Mouse (Mus musculus) embryonic facial prominence, embryonic 11.5 days (tissue): Measurements from ENCODE around the gene 2010111I01Rik. TPM values are rescaled to one million over a fixed set of nuclear protein-coding genes. Genes with fewer than 3 reads are reported as not detected.

Source experiments
- ATAC-seq: fragments of 200-750 bp; cut with Nextera tagmentation; replicated peaks from 2 replicates; pipeline ENCODE4 v1.8.0; 2017; ENCODE audit warnings: low read depth; ENCODE audit not compliant: insufficient number of reproducible peaks, low FRiP score, low TSS enrichment
- DNase-seq: peaks from one replicate; pipeline ENCODE4 v3.0.0-alpha.2; 2015; ENCODE audit warnings: low spot score
- H3K27ac ChIP-seq: fragments of 300-500 bp; sonication (generic); replicated peaks from 2 replicates; pipeline ENCODE4 v1.5.1; 2014; ENCODE audit warnings: mild to moderate bottlenecking, low read depth, low read length, control low read depth
- H3K27me3 ChIP-seq: fragments of 300-500 bp; sonication (generic); 2 replicates; pipeline ENCODE4 v1.6.1; 2014; ENCODE audit warnings: mild to moderate bottlenecking, low read length, moderate library complexity, mixed read lengths; ENCODE audit not compliant: control insufficient read depth, insufficient read depth
- H3K36me3 ChIP-seq: fragments of 300-500 bp; sonication (generic); replicated peaks from 2 replicates; pipeline ENCODE4 v1.6.1; 2014; ENCODE audit warnings: low read depth, mild to moderate bottlenecking, low read length, moderate library complexity, mixed read lengths; ENCODE audit not compliant: control insufficient read depth, insufficient read depth
- H3K4me1 ChIP-seq: fragments of 300-500 bp; sonication (generic); 2 replicates; pipeline ENCODE4 v1.6.1; 2014; ENCODE audit warnings: low read length, mixed read lengths; ENCODE audit not compliant: control insufficient read depth, insufficient read depth
- H3K4me2 ChIP-seq: fragments of 300-500 bp; sonication (generic); 2 replicates; pipeline ENCODE4 v1.6.1; 2014; ENCODE audit warnings: low read depth, mild to moderate bottlenecking, control low read depth, low read length, moderate library complexity
- H3K4me3 ChIP-seq: fragments of 300-500 bp; sonication (generic); 2 replicates; pipeline ENCODE4 v1.5.1; 2014; ENCODE audit warnings: low read depth, low read length, control low read depth
- H3K9ac ChIP-seq: fragments of 300-500 bp; sonication (generic); replicated peaks from 2 replicates; pipeline ENCODE4 v1.6.1; 2014; ENCODE audit warnings: mild to moderate bottlenecking, control low read depth, low read length
- H3K9me3 ChIP-seq: fragments of 300-500 bp; sonication (generic); replicated peaks from 2 replicates; pipeline ENCODE4 v1.6.1; 2016; ENCODE audit warnings: mild to moderate bottlenecking, low read length, inconsistent platforms, mixed read lengths; ENCODE audit not compliant: control insufficient read depth
- WGBS: fragments of 180-500 bp; shearing (Covaris S2); extraction: QIAGEN DNeasy Blood & Tissue Kit; methylation state at CpG from one replicate; pipeline ENCODE4 v1.1.7; 2014; 5-methylcytosine and 5-hydroxymethylcytosine counted together
- polyA plus RNA-seq: library from polyadenylated mRNA; unstranded; fragments of >200 nt; fragmentation: Nextera tagmentation; extraction: Ambion mirVana; gene quantifications from 2 replicates; pipeline ENCODE4 v1.2.1, GENCODE M21; 2014

2010111I01Rik gene
- polyA plus RNA-seq, 1 experiment from 2014 or later = 125 TPM

DNA sequence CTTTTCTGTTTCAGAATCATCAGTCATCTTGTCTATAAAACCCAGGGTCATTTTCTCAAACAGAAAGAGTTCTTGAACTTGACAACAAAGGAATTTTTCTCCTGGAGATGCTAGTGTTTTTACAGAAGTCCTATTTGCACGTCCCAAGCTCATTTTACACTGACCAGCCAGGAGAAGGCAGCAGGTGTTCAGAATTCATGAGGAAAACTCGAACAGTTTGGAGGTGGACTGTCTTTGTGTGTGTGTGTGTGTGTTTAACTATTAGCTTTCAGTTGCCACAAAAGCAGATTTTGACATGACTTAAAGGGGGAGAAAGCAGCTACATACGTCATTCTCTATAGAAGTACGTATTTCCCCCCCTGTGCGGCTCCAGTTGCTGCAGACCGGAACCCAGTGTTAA is 20.6 kb upstream of the 2010111I01Rik start:
- no peaks in the 10 kb centered on the region for H3K9me3 ChIP-seq
- DNase-seq = no peak
- no peak overlapping the region for H3K27ac ChIP-seq
- ATAC-seq = no peak
- H3K4me3 ChIP-seq = no peak overlapping the region
- H3K27me3 ChIP-seq = no peaks in the 10 kb centered on the region
- H3K36me3 ChIP-seq = no peaks in the 10 kb centered on the region
- no peak overlapping the region for H3K4me2 ChIP-seq
- WGBS = 67% methylated on average over 6 of the region's 6 CpGs
- no peaks in the 10 kb centered on the region for H3K4me1 ChIP-seq
- H3K9ac ChIP-seq = no peak overlapping the region

DNA sequence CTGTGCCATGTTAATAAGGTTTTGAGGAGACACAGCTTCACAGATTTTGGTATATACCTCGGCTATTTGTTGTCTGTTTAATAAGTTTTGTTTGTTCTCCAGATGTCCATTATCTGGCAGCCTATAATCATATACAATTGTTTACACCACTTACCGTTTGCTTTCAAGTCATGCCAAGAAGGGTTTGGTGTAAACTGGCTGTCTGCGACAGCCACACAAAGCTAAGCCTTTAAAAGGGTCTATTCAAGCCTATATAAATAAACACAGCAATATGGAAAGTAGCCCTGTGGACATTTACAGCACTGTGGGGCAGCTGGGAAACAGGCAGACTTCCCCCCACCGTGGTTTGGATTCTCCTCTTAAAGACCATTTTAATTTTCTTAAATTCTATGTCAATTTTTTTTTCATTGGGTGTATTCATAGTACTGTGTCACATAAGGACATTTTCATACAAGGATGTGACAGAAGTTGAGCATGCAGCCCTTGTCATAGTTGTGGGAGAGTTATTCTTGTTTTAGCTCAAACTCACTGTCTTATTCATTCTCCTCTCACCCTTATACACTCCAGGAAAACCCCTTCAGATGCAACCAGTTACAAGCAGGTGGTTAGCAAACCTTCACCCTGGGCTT is 15.0 kb upstream of the 2010111I01Rik start:
- 42% methylated on average over 4 of the region's 4 CpGs for WGBS
- no peak overlapping the region for H3K9ac ChIP-seq
- H3K27ac ChIP-seq = no peak overlapping the region
- no peaks in the 10 kb centered on the region for H3K4me1 ChIP-seq
- ATAC-seq = no peak
- H3K4me2 ChIP-seq = no peak overlapping the region
- H3K36me3 ChIP-seq = no peaks in the 10 kb centered on the region
- H3K27me3 ChIP-seq = no peaks in the 10 kb centered on the region
- H3K4me3 ChIP-seq = no peak overlapping the region
- DNase-seq = no peak
- H3K9me3 ChIP-seq = no peaks in the 10 kb centered on the region

DNA sequence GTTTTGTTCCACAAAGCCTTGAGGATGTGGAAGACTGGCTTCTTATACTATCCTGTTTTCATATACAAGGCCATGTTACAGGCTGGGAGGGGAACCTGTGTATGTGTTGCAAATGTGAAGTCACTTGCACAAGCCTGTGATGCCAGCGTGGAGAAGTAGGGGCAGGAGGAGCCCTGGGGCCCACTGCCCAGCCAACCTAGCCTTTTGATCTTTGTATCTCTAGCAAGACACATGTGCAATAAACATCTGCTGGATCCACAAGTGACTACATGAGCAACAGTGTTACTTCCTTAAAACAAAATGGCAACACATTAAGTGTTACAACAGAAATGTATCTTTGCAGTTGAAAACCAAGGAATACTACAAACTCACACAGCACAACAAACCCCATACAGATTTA is 13.1 kb upstream of the 2010111I01Rik start:
- DNase-seq (no peak), ATAC-seq (no peak)
- Histone ChIP-seq H3K36me3 (no peaks in the 10 kb centered on the region), H3K9me3 (no peaks in the 10 kb centered on the region), H3K27me3 (no peaks in the 10 kb centered on the region), H3K27ac (no peak overlapping the region), H3K4me1 (no peaks in the 10 kb centered on the region), H3K9ac (no peak overlapping the region), H3K4me2 (no peak overlapping the region), H3K4me3 (no peak overlapping the region)
- 74% methylated on average over 1 of the region's 1 CpGs for WGBS

DNA sequence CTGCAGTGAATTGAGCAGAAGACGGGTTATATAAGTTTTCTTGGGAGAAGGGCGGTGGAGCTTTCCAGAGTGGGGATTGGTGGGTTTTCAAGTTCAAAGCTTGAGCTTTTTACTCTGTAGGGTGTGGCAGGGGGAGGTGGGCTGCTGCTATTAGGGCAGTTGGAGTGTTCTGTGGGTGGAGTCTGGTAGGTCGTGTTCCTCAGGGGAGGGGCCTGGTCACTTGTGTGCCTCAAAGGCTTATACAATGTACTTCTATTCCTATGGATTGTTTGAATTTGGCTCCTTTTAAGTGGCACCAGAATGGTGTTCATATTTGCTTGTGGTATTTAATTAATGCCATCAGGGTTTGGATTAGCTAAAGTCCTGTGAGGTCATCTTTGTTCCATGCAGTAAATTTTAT is 12.6 kb upstream of the 2010111I01Rik start:
- DNase-seq (no peak), ATAC-seq (no peak)
- Histone ChIP-seq H3K9ac (no peak overlapping the region), H3K4me2 (no peak overlapping the region), H3K4me3 (no peak overlapping the region), H3K27me3 (no peaks in the 10 kb centered on the region), H3K36me3 (no peaks in the 10 kb centered on the region), H3K9me3 (no peaks in the 10 kb centered on the region), H3K27ac (no peak overlapping the region), H3K4me1 (no peaks in the 10 kb centered on the region)
- 68% methylated on average over 3 of the region's 3 CpGs for WGBS

DNA sequence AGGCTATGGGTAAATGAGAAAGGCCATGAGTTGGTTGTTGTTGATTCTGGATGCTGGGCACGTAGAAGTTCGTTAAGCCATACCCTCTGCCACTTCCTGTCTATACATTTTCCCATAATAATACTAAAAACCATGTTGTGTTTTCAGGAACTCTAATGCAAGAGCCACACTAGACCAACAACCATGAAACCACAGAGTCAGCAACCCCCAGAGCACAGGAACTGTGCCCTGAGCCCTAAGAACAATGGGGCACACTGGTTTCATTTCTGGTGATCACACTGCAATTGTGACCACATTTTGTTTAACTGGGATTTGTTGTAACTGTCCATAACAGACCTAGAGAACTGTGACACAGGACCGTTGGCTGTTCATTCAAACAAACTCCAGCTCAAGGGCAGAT is 12.1 kb upstream of the 2010111I01Rik start:
- Histone ChIP-seq H3K4me2 (no peak overlapping the region), H3K4me3 (no peak overlapping the region), H3K27ac (no peak overlapping the region), H3K36me3 (no peaks in the 10 kb centered on the region), H3K9ac (no peak overlapping the region), H3K9me3 (no peaks in the 10 kb centered on the region), H3K4me1 (no peaks in the 10 kb centered on the region), H3K27me3 (no peaks in the 10 kb centered on the region)
- ATAC-seq = no peak
- WGBS = 86% methylated on average over 3 of the region's 3 CpGs
- DNase-seq = no peak

DNA sequence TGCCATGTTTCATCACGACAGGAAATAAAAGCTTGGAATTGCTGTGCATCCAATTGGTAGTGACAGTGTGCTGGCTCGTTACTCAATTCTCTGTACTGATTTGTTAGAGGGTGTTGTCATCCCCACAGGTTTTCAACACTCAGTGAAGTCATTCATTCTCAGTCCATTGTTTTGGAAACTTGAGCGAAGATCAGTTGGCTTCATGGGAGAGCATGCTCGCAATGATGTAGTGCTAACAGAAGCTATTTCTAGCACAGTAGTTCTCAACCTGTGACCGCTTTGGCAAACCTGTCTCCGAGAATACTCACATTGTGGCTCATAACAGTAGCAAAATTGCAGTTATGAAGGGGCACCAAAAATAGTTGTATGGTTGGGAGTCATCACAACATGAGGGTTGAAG is 8.7 kb upstream of the 2010111I01Rik start:
- no peak for DNase-seq
- 89% methylated on average over 6 of the region's 6 CpGs for WGBS

DNA sequence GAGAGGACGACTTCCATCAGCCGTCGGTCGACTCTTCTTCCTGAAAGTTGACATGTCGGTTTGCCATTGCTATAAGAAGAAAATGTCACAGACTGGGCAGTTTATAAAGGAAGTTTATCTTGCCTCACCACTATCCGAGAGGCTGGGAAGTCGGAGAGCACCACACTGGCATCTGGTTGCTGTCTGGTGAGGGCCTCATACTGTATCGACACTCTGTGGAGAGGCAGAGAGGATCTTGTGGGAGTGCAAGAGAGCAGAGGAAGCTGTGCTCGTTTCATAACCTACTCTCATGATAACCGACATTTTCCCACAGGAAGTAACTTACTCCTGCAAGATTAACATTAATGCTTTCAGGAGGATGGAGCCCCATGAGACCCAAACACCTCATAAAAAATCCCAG is 7.9 kb upstream of the 2010111I01Rik start:
- H3K9me3 ChIP-seq = no peaks in the 10 kb centered on the region
- no peak for DNase-seq
- no peaks in the 10 kb centered on the region for H3K36me3 ChIP-seq
- ATAC-seq = no peak
- H3K9ac ChIP-seq = no peak overlapping the region
- no peak overlapping the region for H3K4me3 ChIP-seq
- WGBS = 79% methylated on average over 10 of the region's 10 CpGs
- H3K4me2 ChIP-seq = no peak overlapping the region
- no peak overlapping the region for H3K27ac ChIP-seq
- no peaks in the 10 kb centered on the region for H3K4me1 ChIP-seq
- no peaks in the 10 kb centered on the region for H3K27me3 ChIP-seq

More for the DNA sequence above, 8.7 kb upstream of the 2010111I01Rik start:
- H3K27me3 ChIP-seq = no peaks in the 10 kb centered on the region
- no peaks in the 10 kb centered on the region for H3K9me3 ChIP-seq
- H3K4me2 ChIP-seq = no peak overlapping the region
- ATAC-seq = no peak
- no peak overlapping the region for H3K9ac ChIP-seq
- H3K4me3 ChIP-seq = no peak overlapping the region
- no peak overlapping the region for H3K27ac ChIP-seq
- H3K36me3 ChIP-seq = no peaks in the 10 kb centered on the region
- H3K4me1 ChIP-seq = no peaks in the 10 kb centered on the region

DNA sequence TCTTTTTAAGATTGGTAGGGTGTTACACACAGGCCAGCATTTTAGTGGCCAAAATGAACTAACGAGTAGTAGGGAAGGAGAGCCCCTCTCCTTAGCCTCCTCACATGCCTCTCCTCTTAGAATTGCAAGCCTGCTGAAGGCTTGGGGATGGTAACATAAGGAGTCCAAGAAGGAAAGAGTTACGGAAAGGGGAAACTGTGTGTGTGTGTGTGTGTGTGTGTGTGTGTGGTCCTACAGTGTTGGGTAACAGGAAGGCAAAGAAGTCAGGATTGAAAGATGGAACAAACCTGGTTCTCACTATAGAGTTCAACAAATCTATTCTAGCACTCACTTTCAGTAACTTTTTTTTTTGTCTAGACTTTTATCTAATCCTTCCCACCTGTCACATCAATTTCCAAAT is 1.3 kb upstream of the 2010111I01Rik start:
- DNase-seq (no peak), ATAC-seq (no peak)
- WGBS = 75% methylated on average over 2 of the region's 2 CpGs
- no peak overlapping the region for H3K4me3 ChIP-seq
- no peak overlapping the region for H3K27ac ChIP-seq
- H3K27me3 ChIP-seq = no peaks in the 10 kb centered on the region
- no peak overlapping the region for H3K4me2 ChIP-seq
- H3K36me3 ChIP-seq = no peaks in the 10 kb centered on the region
- H3K4me1 ChIP-seq = no peaks in the 10 kb centered on the region
- no peak overlapping the region for H3K9ac ChIP-seq
- H3K9me3 ChIP-seq = no peaks in the 10 kb centered on the region
